Mouse (Mus musculus): ENCODE data around the gene Lgals9. TPM values are rescaled to one million over a fixed set of nuclear protein-coding genes. Genes with fewer than 3 reads are reported as not detected.

Lgals9 gene
- polyA plus RNA-seq (2015; fragmentation: Nextera tagmentation; extraction: Ambion mirVana), result 40.5 and 49.9 TPM in 2 replicates

DNA sequence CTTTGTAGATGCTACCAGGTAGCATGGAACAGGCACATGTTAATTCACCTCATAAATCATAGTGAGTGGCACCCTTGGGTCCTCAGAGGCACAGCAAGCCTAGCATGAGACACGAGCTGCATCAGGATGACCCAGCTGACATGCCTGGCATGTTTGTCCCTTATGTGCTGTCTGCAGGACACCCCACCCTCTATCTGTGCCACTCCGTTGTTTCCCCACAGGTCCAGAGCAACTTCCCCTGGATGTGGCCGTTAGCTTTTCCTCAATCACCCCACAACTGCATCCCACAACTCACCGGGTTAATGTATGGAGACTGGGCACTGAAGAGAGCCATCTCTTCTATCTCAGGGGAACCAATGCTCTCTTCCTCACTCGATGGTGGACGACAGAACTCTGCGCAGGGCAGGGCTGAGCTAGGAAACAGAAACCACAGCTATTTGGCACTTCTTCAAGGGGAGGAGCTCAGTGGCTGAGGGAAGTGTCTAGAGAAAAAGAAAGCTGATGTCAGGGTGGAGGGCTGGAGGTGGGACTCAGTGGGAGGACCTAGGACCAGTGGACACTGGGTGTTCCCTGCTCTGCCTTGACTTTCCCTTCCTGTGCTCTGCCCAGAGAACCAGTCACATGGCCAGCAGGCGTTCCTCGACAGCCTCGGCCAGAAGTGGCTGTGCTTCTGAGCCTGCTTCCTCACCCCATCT lies at the start of gene Lgals9:
Lgals9 (minus strand) TSS at position 464 of the 695 bp plus-strand sequence.
- Histone ChIP-seq H3K27me3 (no peaks in the 10 kb centered on the region), H3K9ac (no peak within 1 kb of the TSS), H3K4me1 (peaks cover 15% of the 10 kb centered on the region; the same call in 1 of the 2 replicates), H3K9me3 (replicated peaks) (no peaks in the 10 kb centered on the region), H3K36me3 (no peaks in the 10 kb centered on the region), H3K4me2 (peak within 1 kb of the TSS; percentile 46), H3K27ac (peak within 1 kb of the TSS; percentile 54; the same call in 1 of the 2 replicates), H3K4me3 (replicated peaks) (peak within 1 kb of the TSS; percentile 37)
- ATAC-seq (replicated peaks; ENCODE audit: low FRiP score), result peak; percentile 67
- WGBS, result 49% methylated on average over 10 of the region's 10 CpGs

DNA sequence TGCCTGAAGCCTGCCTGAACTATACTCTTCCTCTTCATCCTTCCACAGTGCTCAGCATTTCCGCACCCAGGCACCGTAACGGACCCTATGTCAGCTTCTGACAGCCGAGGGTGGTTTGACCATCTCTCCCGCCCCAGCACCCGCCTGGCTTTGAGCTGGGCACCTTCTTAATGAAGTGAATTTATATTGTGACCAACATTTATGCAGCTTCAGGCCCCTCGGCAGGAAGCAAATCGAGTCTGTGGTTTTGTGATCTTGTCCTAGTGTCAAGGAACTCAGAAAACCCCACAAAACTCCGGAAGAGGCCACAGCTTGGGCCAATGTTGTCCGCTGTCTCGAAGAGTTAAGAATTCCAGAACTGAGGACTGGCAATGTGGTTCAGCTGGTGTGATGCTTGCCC lies 48.9 kb upstream of the Lgals9 start:
- Histone ChIP-seq H3K9ac (no peak overlapping the region), H3K4me2 (no peak overlapping the region), H3K9me3 (replicated peaks) (no peaks in the 10 kb centered on the region), H3K36me3 (peaks cover 13% of the 10 kb centered on the region; the same call in 1 of the 2 replicates), H3K27me3 (no peaks in the 10 kb centered on the region), H3K4me3 (replicated peaks) (no peak overlapping the region), H3K4me1 (peaks cover 6% of the 10 kb centered on the region), H3K27ac (no peak overlapping the region)
- ATAC-seq (replicated peaks; ENCODE audit: low FRiP score), result no peak
- 88% methylated on average over 11 of the region's 11 CpGs for WGBS

DNA sequence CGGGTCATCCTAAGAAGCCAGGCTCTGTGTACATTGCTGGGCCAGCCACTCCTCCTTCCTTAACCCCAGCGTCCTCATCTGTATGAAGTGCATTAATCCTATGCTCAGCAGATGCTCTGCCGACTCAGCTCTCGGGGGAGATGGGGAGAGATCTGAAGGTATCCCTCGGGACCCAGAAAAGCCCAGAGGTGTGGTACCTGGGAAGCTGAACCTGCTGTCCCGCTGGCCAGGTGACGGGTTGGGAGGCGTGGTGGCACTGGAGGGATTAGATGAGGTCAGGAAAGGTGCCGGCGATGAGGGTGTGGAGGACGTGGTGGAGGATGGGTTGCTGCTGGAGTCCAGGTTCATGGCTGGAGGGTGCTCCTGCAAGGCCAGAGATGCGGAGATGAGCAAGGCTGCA lies 48.3 kb upstream of the Lgals9 start:
- no peaks in the 10 kb centered on the region for H3K9me3 ChIP-seq (replicated peaks)
- peaks cover 6% of the 10 kb centered on the region for H3K4me1 ChIP-seq
- ATAC-seq (replicated peaks; ENCODE audit: low FRiP score), result no peak
- no peak overlapping the region for H3K4me3 ChIP-seq (replicated peaks)
- H3K9ac ChIP-seq, result no peak overlapping the region
- no peak overlapping the region for H3K4me2 ChIP-seq
- WGBS, result 85% methylated on average over 12 of the region's 12 CpGs
- no peak overlapping the region for H3K27ac ChIP-seq
- peaks cover 17% of the 10 kb centered on the region for H3K36me3 ChIP-seq
- no peaks in the 10 kb centered on the region for H3K27me3 ChIP-seq

DNA sequence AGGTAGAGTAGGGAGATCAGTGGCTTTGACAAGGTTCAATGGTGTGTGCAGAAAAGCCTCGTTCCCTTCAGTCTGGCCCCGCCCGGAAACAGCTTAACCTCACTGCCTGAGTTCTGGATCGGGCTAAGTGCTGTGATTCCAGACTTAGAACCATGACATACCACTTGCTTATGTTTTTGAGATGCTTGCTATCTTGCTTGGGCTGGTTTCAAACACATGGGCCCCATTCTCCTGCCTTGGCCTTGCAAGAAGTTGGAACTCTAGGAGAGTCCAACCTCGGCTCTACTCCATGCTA lies 46.7 kb upstream of the Lgals9 start:
- Histone ChIP-seq H3K4me2 (no peak overlapping the region), H3K9ac (no peak overlapping the region), H3K27me3 (no peaks in the 10 kb centered on the region), H3K9me3 (replicated peaks) (no peaks in the 10 kb centered on the region), H3K27ac (no peak overlapping the region), H3K4me3 (replicated peaks) (no peak overlapping the region), H3K4me1 (peaks cover 6% of the 10 kb centered on the region), H3K36me3 (peaks cover 31% of the 10 kb centered on the region)
- 61% methylated on average over 5 of the region's 5 CpGs for WGBS
- no peak for ATAC-seq (replicated peaks; ENCODE audit: low FRiP score)

DNA sequence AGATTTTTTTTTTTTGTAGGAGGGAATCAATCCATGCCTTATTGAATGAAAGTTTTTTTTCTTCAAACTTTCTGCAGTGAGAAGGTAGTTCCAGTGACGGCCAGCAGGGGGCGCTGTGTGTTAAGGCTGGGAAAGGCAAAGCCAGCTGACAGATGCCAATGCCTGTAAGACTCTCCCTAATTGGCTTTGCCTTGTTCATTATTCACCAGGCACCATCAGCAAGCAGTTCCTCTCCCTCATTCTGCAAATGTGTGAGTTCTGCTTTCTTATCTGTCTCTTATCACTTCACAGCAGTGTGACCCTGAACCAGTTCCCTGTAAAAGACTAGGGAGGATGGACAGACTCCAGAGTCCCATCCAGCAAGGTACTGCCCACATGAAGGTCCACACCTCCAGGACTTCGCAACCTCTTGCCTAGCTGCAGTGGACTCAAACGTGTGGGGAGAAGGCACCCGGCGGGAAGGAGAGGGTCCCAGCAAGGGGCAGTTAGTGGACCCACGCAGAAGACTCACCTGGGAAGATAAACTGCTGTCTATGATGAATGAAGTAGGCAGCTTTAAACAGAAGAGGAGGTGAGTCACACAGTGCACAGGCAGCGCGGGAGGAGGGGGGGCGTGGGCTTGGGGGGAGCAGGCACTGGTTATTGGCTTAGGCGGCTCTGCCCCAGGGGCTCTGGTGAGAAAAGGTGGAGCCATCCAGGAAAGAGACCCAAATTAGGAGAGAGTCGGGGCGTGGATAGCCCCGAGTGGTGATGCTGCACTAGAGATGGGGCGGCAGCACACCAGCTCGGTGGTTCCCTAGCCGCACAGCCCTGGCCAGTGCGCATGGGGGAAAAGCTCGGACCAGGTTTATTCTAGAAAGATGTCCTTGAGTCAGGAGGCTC lies 46.1 kb upstream of the Lgals9 start:
- Histone ChIP-seq H3K9ac (no peak overlapping the region), H3K4me2 (no peak overlapping the region), H3K9me3 (replicated peaks) (no peaks in the 10 kb centered on the region), H3K27me3 (no peaks in the 10 kb centered on the region), H3K27ac (no peak overlapping the region), H3K4me3 (replicated peaks) (no peak overlapping the region), H3K36me3 (peaks cover 31% of the 10 kb centered on the region), H3K4me1 (peaks cover 6% of the 10 kb centered on the region)
- ATAC-seq (replicated peaks; ENCODE audit: low FRiP score), result peak; percentile 54; the same call in 1 of the 2 replicates
- 49% methylated on average over 19 of the region's 19 CpGs for WGBS

DNA sequence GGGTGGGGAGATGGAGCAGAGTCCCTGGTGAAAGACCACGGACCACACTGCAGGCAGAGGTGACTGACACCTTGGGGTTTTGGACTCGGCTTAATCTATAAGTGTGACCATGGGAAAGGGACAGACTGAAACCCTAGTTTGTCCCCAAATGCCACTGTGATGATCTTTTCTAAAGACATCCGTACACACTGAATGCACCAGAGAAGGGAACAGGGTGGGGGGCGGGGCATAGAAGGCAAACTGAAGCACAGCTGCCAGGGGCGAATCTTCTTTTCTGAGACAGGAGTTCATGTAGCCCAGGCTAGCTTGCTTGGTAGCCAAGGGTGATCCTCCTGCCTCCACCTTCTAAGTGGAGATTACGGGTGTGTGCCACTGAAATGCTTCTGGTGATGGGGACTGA lies 39.0 kb upstream of the Lgals9 start:
- Histone ChIP-seq H3K9me3 (replicated peaks) (no peaks in the 10 kb centered on the region), H3K4me1 (peaks cover 28% of the 10 kb centered on the region), H3K9ac (no peak overlapping the region), H3K27me3 (no peaks in the 10 kb centered on the region), H3K36me3 (peaks cover 44% of the 10 kb centered on the region), H3K27ac (peak overlapping the region; percentile 84), H3K4me3 (replicated peaks) (no peak overlapping the region), H3K4me2 (peak overlapping the region; percentile 36)
- WGBS, result 73% methylated on average over 6 of the region's 6 CpGs
- ATAC-seq (replicated peaks; ENCODE audit: low FRiP score), result no peak

DNA sequence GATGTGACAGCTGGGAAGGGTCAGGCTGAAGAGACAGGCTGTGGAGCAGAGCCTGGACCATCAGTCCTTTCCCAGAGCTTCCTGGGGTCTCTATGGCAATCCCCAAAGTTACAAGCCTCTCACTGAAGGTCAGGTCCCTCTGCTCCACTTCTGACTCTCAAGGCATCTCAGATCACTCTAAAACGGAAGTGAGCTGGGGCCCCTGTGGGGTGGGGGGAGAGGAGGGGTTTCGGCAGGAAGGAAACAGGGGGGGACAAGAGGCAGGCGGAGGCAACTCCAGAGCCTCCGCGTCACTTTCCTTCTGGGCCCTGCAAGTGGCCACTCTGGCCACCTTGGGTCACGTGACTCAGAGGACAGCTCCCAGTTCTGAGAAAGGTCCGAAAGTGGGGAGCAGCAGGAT lies 38.6 kb upstream of the Lgals9 start:
- H3K4me3 ChIP-seq (replicated peaks), result no peak overlapping the region
- no peaks in the 10 kb centered on the region for H3K9me3 ChIP-seq (replicated peaks)
- 23% methylated on average over 7 of the region's 7 CpGs for WGBS
- H3K27ac ChIP-seq, result peak overlapping the region; percentile 84
- H3K9ac ChIP-seq, result no peak overlapping the region
- H3K27me3 ChIP-seq, result no peaks in the 10 kb centered on the region
- H3K4me1 ChIP-seq, result peaks cover 28% of the 10 kb centered on the region
- peaks cover 46% of the 10 kb centered on the region for H3K36me3 ChIP-seq
- peak overlapping the region; percentile 36 for H3K4me2 ChIP-seq
- ATAC-seq (replicated peaks; ENCODE audit: low FRiP score), result peak; percentile 55; the same call in 1 of the 2 replicates

DNA sequence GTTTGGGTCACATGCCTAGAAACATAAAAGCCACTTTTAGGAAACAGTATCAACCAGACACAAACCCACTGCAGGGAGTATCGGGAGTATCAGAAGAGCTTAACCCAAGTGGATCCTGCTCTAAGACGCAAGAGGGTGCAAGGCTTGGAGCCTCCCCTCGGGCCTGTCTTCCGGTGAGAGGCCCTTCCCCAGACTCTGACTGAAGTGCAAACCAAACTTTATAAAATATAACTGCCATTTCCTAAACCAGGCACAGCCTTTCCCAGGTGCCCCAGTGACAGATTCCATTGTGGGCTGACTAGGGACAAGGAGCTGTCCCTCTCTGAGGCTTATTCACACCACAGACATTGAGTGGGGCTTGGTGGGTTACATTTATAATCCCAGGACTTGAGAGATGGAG lies 38.1 kb upstream of the Lgals9 start:
- peak overlapping the region; percentile 36 for H3K4me2 ChIP-seq
- no peak overlapping the region for H3K4me3 ChIP-seq (replicated peaks)
- ATAC-seq (replicated peaks; ENCODE audit: low FRiP score), result no peak
- H3K36me3 ChIP-seq, result peaks cover 47% of the 10 kb centered on the region
- 60% methylated on average over 4 of the region's 4 CpGs for WGBS
- H3K27ac ChIP-seq, result peak overlapping the region; percentile 84
- H3K4me1 ChIP-seq, result peaks cover 28% of the 10 kb centered on the region
- H3K9ac ChIP-seq, result no peak overlapping the region
- H3K27me3 ChIP-seq, result no peaks in the 10 kb centered on the region
- H3K9me3 ChIP-seq (replicated peaks), result no peaks in the 10 kb centered on the region

DNA sequence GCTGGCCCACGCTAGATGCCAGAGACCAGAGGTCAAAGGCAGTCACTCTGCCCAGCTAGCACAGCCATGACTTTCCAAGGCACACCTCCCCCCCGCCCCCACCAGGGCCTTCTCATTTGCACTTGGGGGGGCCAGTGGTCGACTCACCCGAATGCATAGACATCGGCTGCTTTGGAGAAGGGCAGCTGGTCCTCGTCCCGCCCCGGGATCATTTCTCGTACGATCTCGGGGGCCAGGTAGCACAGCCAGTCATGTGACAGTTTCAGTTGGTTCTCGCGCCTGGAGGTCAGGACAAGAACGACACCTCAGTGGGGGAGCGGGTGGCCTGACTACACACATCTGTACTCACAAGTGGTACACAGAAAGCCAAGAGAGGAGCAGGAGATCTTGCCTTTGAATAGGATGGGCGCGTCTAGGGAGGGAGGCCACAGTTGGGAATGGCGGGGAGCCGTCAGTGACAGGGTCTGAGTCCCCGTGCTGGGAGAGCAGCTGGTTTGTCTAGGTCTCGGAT lies 35.8 kb upstream of the Lgals9 start:
- Histone ChIP-seq H3K27me3 (no peaks in the 10 kb centered on the region), H3K9ac (no peak overlapping the region), H3K27ac (no peak overlapping the region), H3K4me3 (replicated peaks) (no peak overlapping the region), H3K4me1 (peaks cover 36% of the 10 kb centered on the region), H3K4me2 (no peak overlapping the region), H3K36me3 (peaks cover 45% of the 10 kb centered on the region), H3K9me3 (replicated peaks) (no peaks in the 10 kb centered on the region)
- WGBS, result 66% methylated on average over 21 of the region's 21 CpGs
- no peak for ATAC-seq (replicated peaks; ENCODE audit: low FRiP score)

DNA sequence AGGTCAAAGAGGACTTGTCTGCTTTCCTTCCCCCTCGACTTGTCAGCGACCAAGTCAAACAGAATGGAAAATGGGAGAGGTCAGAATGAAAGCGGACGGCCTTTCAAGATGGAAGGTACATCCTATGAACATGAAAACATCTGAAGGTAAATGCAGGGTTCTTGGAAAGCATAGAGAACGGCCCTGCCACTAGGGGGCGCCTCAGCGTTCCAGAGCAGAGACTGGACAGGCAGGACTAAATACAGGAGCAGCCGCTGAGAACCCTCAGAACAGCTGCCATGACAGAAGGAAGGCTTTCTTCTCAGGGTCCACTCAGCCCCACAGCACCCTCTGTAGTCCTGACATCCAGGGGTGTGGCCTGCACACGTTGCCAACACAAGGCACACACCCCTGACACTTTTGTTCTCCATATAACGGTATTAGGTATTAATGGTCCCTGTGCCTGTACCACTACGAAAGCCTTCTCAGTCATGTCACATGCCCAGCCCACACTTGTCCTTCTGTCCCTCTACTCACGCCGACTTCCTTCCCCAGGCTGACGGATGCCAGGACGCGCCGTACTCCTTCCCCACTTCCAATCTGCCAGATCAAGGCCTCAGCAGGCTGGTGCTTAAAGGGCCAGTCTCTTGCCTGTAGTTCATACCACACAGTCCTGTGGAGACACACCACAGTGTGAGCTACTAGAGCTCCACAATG lies 35.2 kb upstream of the Lgals9 start:
- H3K27me3 ChIP-seq, result no peaks in the 10 kb centered on the region
- peaks cover 39% of the 10 kb centered on the region for H3K4me1 ChIP-seq
- ATAC-seq (replicated peaks; ENCODE audit: low FRiP score), result no peak
- H3K9ac ChIP-seq, result no peak overlapping the region
- no peak overlapping the region for H3K4me3 ChIP-seq (replicated peaks)
- WGBS, result 80% methylated on average over 17 of the region's 17 CpGs
- no peak overlapping the region for H3K4me2 ChIP-seq
- no peak overlapping the region for H3K27ac ChIP-seq
- no peaks in the 10 kb centered on the region for H3K9me3 ChIP-seq (replicated peaks)
- peaks cover 45% of the 10 kb centered on the region for H3K36me3 ChIP-seq

DNA sequence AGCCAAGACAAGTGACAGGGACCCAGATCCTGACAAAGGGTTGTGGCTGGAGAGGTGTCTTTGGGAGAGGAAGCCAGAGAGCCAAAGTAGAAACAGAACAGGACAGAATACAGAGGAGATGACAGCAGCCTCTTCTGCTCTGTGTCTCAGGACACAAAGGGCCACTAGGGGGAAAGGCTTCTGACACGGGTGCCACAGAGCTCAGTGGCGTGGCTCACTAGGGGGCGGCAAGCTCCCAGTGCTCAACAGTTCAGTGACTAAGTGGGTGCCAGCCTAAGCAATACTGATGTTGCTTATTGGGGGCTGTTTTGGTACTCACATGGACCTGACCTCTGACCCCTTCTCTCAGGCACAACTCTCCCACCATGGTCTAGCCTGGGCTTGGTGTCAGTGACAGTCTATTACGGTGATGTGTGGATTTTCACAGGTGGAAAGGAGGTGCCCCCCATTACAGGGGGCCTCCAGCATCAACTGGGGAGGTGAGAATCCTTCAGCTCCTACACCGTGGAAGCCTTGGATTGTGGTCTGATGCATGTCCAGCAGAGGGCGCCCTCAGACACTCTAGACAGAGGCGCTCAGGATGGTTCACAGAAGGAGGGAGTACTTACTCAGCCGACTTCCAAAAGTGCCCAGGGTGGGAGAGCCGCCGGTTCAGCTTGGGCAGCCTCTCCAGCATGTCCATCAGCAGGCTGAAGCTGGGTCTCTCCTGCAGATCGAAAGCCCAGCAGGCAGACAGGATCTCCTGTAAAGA lies 34.4 kb upstream of the Lgals9 start:
- H3K4me3 ChIP-seq (replicated peaks), result no peak overlapping the region
- H3K27ac ChIP-seq, result no peak overlapping the region
- no peak for ATAC-seq (replicated peaks; ENCODE audit: low FRiP score)
- H3K4me1 ChIP-seq, result peaks cover 47% of the 10 kb centered on the region
- WGBS, result 54% methylated on average over 11 of the region's 11 CpGs
- no peaks in the 10 kb centered on the region for H3K27me3 ChIP-seq
- no peak overlapping the region for H3K9ac ChIP-seq
- H3K36me3 ChIP-seq, result peaks cover 45% of the 10 kb centered on the region
- no peak overlapping the region for H3K4me2 ChIP-seq
- H3K9me3 ChIP-seq (replicated peaks), result no peaks in the 10 kb centered on the region
